Mouse (Mus musculus) kidney, embryonic 15.5 days (tissue): Measurements from ENCODE around the gene Ddx39. TPM values are rescaled to one million over a fixed set of nuclear protein-coding genes. Genes with fewer than 3 reads are reported as not detected.

Experiments used
- ATAC-seq: fragments of 200-750 bp; cut with Nextera tagmentation; replicated peaks from 2 replicates; pipeline ENCODE4 v1.8.0; 2017; ENCODE audit warnings: moderate TSS enrichment; ENCODE audit not compliant: low FRiP score
- H3K27ac ChIP-seq: fragments of 300-500 bp; sonication (generic); 2 replicates; pipeline ENCODE4 v1.5.1; 2015; ENCODE audit warnings: mild to moderate bottlenecking, inconsistent platforms
- H3K27me3 ChIP-seq: fragments of 300-500 bp; sonication (generic); 2 replicates; pipeline ENCODE4 v1.6.1; 2015; ENCODE audit warnings: inconsistent platforms
- H3K36me3 ChIP-seq: fragments of 300-500 bp; sonication (generic); 2 replicates; pipeline ENCODE4 v1.6.1; 2015; ENCODE audit warnings: inconsistent platforms
- H3K4me1 ChIP-seq: fragments of 300-500 bp; sonication (generic); 2 replicates; pipeline ENCODE4 v1.6.1; 2015; ENCODE audit warnings: inconsistent platforms
- H3K4me2 ChIP-seq: fragments of 300-500 bp; sonication (generic); 2 replicates; pipeline ENCODE4 v1.6.1; 2015; ENCODE audit warnings: moderate library complexity, mild to moderate bottlenecking, inconsistent platforms
- H3K4me3 ChIP-seq: fragments of 300-500 bp; sonication (generic); replicated peaks from 2 replicates; pipeline ENCODE4 v1.5.1; 2015; ENCODE audit warnings: mild to moderate bottlenecking, inconsistent platforms
- H3K9ac ChIP-seq: fragments of 300-500 bp; sonication (generic); 2 replicates; pipeline ENCODE4 v1.6.1; 2015; ENCODE audit warnings: mild to moderate bottlenecking, inconsistent platforms
- H3K9me3 ChIP-seq: fragments of 300-500 bp; sonication (generic); replicated peaks from 2 replicates; pipeline ENCODE4 v1.6.1; 2016; ENCODE audit warnings: inconsistent platforms
- WGBS: fragments of 180-500 bp; shearing (Covaris S2); methylation state at CpG from one replicate; pipeline ENCODE4 v1.1.7; 2015; ENCODE audit warnings: mixed read lengths; 5-methylcytosine and 5-hydroxymethylcytosine counted together
- polyA plus RNA-seq: library from polyadenylated mRNA; unstranded; fragments of >200 nt; fragmentation: Nextera tagmentation; extraction: Ambion mirVana; gene quantifications from 2 replicates; pipeline ENCODE4 v1.2.1, GENCODE M21; 2015

Gene Ddx39
- polyA plus RNA-seq, 1 experiment from 2014 or later: 189 TPM

DNA sequence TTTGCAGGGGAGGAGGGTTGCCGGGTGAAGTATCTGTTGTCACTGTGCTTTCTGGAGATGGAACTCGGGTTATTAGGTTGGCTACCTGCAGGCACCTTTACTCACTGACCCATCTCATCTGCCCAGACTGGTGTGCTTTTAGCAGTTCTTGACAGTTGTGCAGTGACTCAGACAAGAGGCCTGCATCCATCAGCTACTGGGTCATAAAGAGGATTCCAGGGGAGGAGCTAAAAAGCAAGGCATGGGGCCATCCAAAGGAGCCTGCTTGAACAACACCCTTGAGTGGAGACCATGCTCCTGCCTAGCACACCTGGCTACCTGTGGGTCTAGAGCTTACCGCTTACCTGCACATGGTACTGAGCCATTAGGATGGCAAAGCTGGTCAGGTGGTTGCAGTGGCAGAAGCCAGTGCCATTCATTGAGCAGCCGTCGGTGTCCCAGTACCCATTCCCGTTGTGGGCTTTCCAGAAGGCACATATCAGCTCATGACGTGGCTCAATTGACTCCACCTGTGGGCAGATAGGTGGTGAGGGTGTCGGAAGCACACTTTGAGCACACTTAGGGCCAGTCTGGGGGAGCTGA is 10.6 kb downstream of the Ddx39 start:
- ATAC-seq: no peak
- Histone ChIP-seq H3K36me3 (peaks cover 85% of the 10 kb centered on the region), H3K4me3 (no peak overlapping the region), H3K4me2 (no peak overlapping the region), H3K27ac (no peak overlapping the region), H3K9me3 (no peaks in the 10 kb centered on the region), H3K27me3 (no peaks in the 10 kb centered on the region), H3K9ac (no peak overlapping the region), H3K4me1 (no peaks in the 10 kb centered on the region)
- WGBS: 94% methylated on average over 8 of the region's 8 CpGs

DNA sequence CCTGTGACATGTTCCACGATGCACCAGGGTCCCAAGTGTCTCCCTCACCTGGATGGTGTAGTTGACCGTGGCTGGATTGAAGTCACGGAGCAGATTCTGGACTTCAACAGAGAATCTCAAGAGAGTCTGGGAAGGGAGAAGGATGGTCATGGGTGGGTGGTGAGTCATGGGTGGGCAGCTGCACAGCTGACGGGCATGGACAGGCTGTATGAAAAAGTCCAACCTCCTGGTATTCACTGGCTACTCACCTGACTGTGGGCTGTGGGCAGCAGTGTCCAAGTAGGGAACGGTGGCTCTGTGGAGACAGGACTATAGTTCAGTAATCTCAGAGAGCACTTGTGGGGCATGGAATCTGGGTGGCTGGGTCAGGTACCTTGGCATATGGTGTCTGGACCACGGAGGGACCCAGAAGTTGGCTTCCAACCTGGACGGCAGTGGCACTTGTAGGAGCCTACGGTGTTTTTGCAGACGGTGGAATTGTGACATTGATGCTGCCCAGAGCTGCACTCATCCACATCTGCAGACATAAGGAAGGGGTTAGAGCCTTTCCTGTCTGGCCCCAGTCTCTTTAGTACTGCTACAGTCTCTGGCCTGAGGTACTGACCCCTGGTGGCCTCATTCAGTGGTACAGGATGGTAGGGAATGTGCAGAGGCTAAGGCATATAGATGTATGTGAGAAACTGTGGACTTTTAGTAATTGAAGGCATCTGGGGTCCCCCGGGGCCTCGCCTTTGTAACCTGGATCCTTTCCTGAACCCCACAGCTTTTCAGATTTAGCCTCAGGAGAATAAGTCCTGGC is 14.2 kb downstream of the Ddx39 start:
- H3K9ac ChIP-seq: no peak overlapping the region
- no peak for ATAC-seq
- H3K27ac ChIP-seq: no peak overlapping the region
- WGBS: 75% methylated on average over 11 of the region's 11 CpGs
- H3K4me2 ChIP-seq: no peak overlapping the region
- H3K9me3 ChIP-seq: no peaks in the 10 kb centered on the region
- no peak overlapping the region for H3K4me3 ChIP-seq
- no peaks in the 10 kb centered on the region for H3K27me3 ChIP-seq
- H3K4me1 ChIP-seq: no peaks in the 10 kb centered on the region
- peaks cover 54% of the 10 kb centered on the region for H3K36me3 ChIP-seq

DNA sequence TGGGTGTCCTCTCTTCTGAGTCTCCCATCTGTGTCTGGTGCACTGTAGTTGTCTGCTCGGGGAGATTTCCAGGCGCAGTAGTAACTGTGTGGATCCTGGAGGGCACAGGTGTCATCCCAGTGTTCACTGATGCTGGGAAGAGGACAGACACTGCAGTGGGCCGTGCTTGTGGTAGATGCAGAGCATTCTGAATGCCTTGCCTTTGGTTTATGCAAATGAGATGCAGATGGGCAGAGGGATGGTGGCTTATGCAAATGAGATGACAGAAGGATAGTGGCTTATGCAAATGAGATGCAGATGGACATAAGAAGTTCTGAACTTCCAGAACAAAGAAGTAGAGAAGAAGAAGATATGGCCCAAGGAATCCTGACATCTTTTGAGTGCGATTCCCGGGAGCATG is 16.9 kb downstream of the Ddx39 start:
- Histone ChIP-seq H3K36me3 (peaks cover 31% of the 10 kb centered on the region), H3K9ac (no peak overlapping the region), H3K4me1 (peaks cover 4% of the 10 kb centered on the region; the same call in 1 of the 2 replicates), H3K27ac (no peak overlapping the region), H3K9me3 (no peaks in the 10 kb centered on the region), H3K27me3 (no peaks in the 10 kb centered on the region), H3K4me3 (no peak overlapping the region), H3K4me2 (no peak overlapping the region)
- no peak for ATAC-seq
- WGBS: 78% methylated on average over 5 of the region's 5 CpGs

- Histone ChIP-seq H3K4me1 (peaks cover 14% of the 10 kb centered on the region), H3K9me3 (no peaks in the 10 kb centered on the region), H3K4me3 (no peak overlapping the region), H3K4me2 (no peak overlapping the region), H3K27ac (no peak overlapping the region), H3K27me3 (no peaks in the 10 kb centered on the region), H3K9ac (no peak overlapping the region), H3K36me3 (peaks cover 26% of the 10 kb centered on the region)
- no peak for ATAC-seq
- 71% methylated on average over 6 of the region's 6 CpGs for WGBS
Measured at GRCm38 (mm10) chr8:83732919-83733318, 17.9 kb downstream of the Ddx39 start.

- no peak for ATAC-seq
- H3K9me3 ChIP-seq: no peaks in the 10 kb centered on the region
- WGBS: 88% methylated on average over 4 of the region's 4 CpGs
Measured at GRCm38 (mm10) chr8:83736681-83737080, 21.7 kb downstream of the Ddx39 start.

DNA sequence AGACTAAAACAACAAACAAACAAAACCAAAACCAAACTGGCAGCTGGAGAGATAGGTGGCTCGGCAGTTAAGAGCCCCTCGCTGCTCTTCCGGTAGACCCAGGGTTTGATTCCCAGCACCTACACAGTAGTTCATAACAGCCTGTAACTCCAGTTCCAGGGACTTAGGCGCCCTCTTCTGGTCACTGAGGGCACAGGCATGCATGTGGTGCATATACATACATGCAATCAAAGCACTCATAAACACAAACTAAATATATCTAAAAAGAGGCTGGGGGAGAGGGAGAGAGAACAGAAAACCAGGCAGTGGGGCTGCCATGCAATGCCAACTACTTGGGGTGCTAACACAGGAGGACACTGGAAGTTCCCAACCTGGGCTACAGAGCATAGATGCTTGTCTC is 22.4 kb downstream of the Ddx39 start:
- no peak overlapping the region for H3K4me3 ChIP-seq
- H3K9me3 ChIP-seq: no peaks in the 10 kb centered on the region
- peak overlapping the region; percentile 89 for H3K4me2 ChIP-seq
- 86% methylated on average over 4 of the region's 4 CpGs for WGBS
- H3K9ac ChIP-seq: no peak overlapping the region
- no peaks in the 10 kb centered on the region for H3K36me3 ChIP-seq
- peak overlapping the region; percentile 76 for H3K27ac ChIP-seq
- ATAC-seq: no peak
- peaks cover 53% of the 10 kb centered on the region for H3K4me1 ChIP-seq
- H3K27me3 ChIP-seq: peaks cover 10% of the 10 kb centered on the region; the same call in 1 of the 2 replicates

More at GRCm38 (mm10) chr8:83736681-83737080, 21.7 kb downstream of the Ddx39 start:
- Histone ChIP-seq H3K27me3 (0 out of 2 replicates have a peak, but pooled peaks cover 4% of the 10 kb centered on the region), H3K4me2 (no peak overlapping the region), H3K9ac (no peak overlapping the region), H3K4me1 (peaks cover 49% of the 10 kb centered on the region), H3K27ac (no peak overlapping the region), H3K4me3 (no peak overlapping the region), H3K36me3 (no peaks in the 10 kb centered on the region)

- peaks cover 53% of the 10 kb centered on the region for H3K4me1 ChIP-seq
- H3K36me3 ChIP-seq: no peaks in the 10 kb centered on the region
- 40% methylated on average over 4 of the region's 4 CpGs for WGBS
- ATAC-seq: peak; percentile 59; the same call in 1 of the 2 replicates
- no peaks in the 10 kb centered on the region for H3K9me3 ChIP-seq
- peak overlapping the region; percentile 89 for H3K4me2 ChIP-seq
- no peak overlapping the region for H3K9ac ChIP-seq
- H3K27ac ChIP-seq: peak overlapping the region; percentile 76
- peaks cover 10% of the 10 kb centered on the region; the same call in 1 of the 2 replicates for H3K27me3 ChIP-seq
- H3K4me3 ChIP-seq: 0 out of 2 replicates have a peak overlapping the region, but pooled peaks have one; percentile 60
Measured at GRCm38 (mm10) chr8:83737852-83738562, 23.0 kb downstream of the Ddx39 start.

DNA sequence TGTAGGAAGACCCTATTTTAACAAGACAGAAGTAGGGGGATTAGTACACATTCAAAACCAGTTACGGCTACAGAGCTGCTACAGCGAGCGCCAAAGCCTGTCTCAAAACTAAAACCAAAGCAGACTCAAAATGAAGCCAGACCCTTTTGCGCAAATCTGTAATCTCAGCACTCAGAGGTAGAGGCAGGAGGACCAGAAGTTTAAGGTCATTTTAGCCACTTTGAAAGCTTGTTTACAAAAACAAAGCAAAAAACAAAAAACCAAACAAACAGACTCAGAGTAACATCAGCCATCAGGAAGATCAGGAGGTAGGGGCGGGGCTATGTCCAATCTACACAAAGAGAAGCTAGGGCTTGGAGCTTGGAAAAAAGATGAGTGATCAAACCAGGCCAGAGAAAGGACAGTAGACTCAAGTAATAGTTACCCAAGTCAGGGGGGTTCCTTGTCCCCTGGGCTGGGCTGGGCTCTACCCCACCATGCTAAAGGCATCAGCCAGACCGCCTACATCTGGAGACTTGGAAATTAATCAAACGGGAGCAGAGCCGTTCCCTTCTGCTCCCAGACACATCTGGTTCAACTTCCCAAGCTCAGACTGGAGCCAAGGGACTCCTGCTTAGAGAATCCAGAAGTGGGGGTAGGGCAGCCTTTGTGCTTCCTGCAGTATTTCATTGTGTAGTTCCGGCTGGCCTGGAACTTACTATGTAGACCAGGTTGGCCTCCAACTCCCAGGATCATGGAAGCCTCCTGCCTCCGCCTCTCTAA is 24.2 kb downstream of the Ddx39 start:
- Histone ChIP-seq H3K4me2 (peak overlapping the region; percentile 89), H3K4me3 (peak overlapping the region; percentile 60), H3K36me3 (no peaks in the 10 kb centered on the region), H3K9ac (no peak overlapping the region), H3K4me1 (peaks cover 53% of the 10 kb centered on the region), H3K27ac (peak overlapping the region; percentile 76), H3K27me3 (peaks cover 10% of the 10 kb centered on the region; the same call in 1 of the 2 replicates), H3K9me3 (no peaks in the 10 kb centered on the region)
- ATAC-seq: 0 out of 2 replicates have a peak, but pooled peaks have one; percentile 26
- 67% methylated on average over 10 of the region's 10 CpGs for WGBS

GRCm38 (mm10) chr8:83739711-83740468 is 24.9 kb downstream of the Ddx39 start:
- Histone ChIP-seq H3K4me3 (peak overlapping the region; percentile 60), H3K9me3 (no peaks in the 10 kb centered on the region), H3K4me1 (peaks cover 53% of the 10 kb centered on the region), H3K9ac (no peak overlapping the region), H3K36me3 (no peaks in the 10 kb centered on the region), H3K27ac (peak overlapping the region; percentile 76), H3K27me3 (peaks cover 10% of the 10 kb centered on the region; the same call in 1 of the 2 replicates), H3K4me2 (peak overlapping the region; percentile 89)
- no peak for ATAC-seq
- 44% methylated on average over 8 of the region's 8 CpGs for WGBS

GRCm38 (mm10) chr8:83740586-83740975 is 25.6 kb downstream of the Ddx39 start:
- no peaks in the 10 kb centered on the region for H3K9me3 ChIP-seq
- H3K36me3 ChIP-seq: no peaks in the 10 kb centered on the region
- H3K4me3 ChIP-seq: peak overlapping the region; percentile 60
- peak overlapping the region; percentile 76 for H3K27ac ChIP-seq
- H3K4me2 ChIP-seq: peak overlapping the region; percentile 89
- WGBS: 12% methylated on average over 3 of the region's 3 CpGs
- ATAC-seq: no peak
- H3K4me1 ChIP-seq: peaks cover 53% of the 10 kb centered on the region
- peak overlapping the region; percentile 66 for H3K9ac ChIP-seq
- peaks cover 10% of the 10 kb centered on the region; the same call in 1 of the 2 replicates for H3K27me3 ChIP-seq
